Mouse (Mus musculus) liver, embryonic 16.5 days (tissue): ENCODE measurements around the gene Mical2. TPM values are rescaled to one million over a fixed set of nuclear protein-coding genes. Genes with fewer than 3 reads are reported as not detected.

Experiments
- ATAC-seq: fragments of 200-750 bp; cut with Nextera tagmentation; 2 replicates; pipeline ENCODE4 v1.8.0; 2017; ENCODE audit warnings: low read depth, mild to moderate bottlenecking, moderate number of reproducible peaks, moderate library complexity
- H3K27ac ChIP-seq: fragments of 300-500 bp; sonication (generic); 2 replicates; pipeline ENCODE4 v1.5.1; 2014; ENCODE audit warnings: mild to moderate bottlenecking, low read length
- H3K27me3 ChIP-seq: fragments of 300-500 bp; sonication (generic); 2 replicates; pipeline ENCODE4 v1.6.1; 2014; ENCODE audit warnings: low read depth, low read length, mixed read lengths; ENCODE audit not compliant: control insufficient read depth, insufficient read depth
- H3K36me3 ChIP-seq: fragments of 300-500 bp; sonication (generic); 2 replicates; pipeline ENCODE4 v1.6.1; 2014; ENCODE audit warnings: mild to moderate bottlenecking; ENCODE audit not compliant: control insufficient read depth, insufficient read depth
- H3K4me1 ChIP-seq: fragments of 300-500 bp; sonication (generic); 2 replicates; pipeline ENCODE4 v1.6.1; 2014; ENCODE audit warnings: low read depth, low read length, mixed read lengths; ENCODE audit not compliant: control insufficient read depth
- H3K4me2 ChIP-seq: fragments of 300-500 bp; sonication (generic); 2 replicates; pipeline ENCODE4 v1.6.1; 2014; ENCODE audit warnings: low read depth, low read length, mixed read lengths
- H3K4me3 ChIP-seq: fragments of 300-500 bp; sonication (generic); 2 replicates; pipeline ENCODE4 v1.5.1; 2014; ENCODE audit warnings: low read depth, mild to moderate bottlenecking, low read length
- H3K9ac ChIP-seq: fragments of 300-500 bp; sonication (generic); 2 replicates; pipeline ENCODE4 v1.6.1; 2014; ENCODE audit warnings: low read depth, low read length
- H3K9me3 ChIP-seq: fragments of 300-500 bp; sonication (generic); replicated peaks from 2 replicates; pipeline ENCODE4 v1.6.1; 2016; ENCODE audit warnings: low read length; ENCODE audit not compliant: control insufficient read depth
- WGBS: fragments of 180-500 bp; shearing (Covaris S2); extraction: QIAGEN DNeasy Blood & Tissue Kit; methylation state at CpG from one replicate; pipeline ENCODE4 v1.1.7; 2014; ENCODE audit not compliant: insufficient replicate concordance; 5-methylcytosine and 5-hydroxymethylcytosine counted together
- polyA plus RNA-seq: library from polyadenylated mRNA; unstranded; fragments of >200 nt; fragmentation: Nextera tagmentation; extraction: Ambion mirVana; gene quantifications from 2 replicates; pipeline ENCODE4 v1.2.1, GENCODE M21; 2015

Mical2 gene
- polyA plus RNA-seq, 1 experiment from 2014 or later, result 1.9 TPM

GRCm38 (mm10) chr7:112204380-112204963, 21.2 kb upstream of the Mical2 start:
- Histone ChIP-seq H3K4me2 (no peak overlapping the region), H3K9me3 (no peaks in the 10 kb centered on the region), H3K4me3 (no peak overlapping the region), H3K9ac (no peak overlapping the region), H3K36me3 (no peaks in the 10 kb centered on the region), H3K4me1 (no peaks in the 10 kb centered on the region; the same call in 1 of the 2 replicates), H3K27me3 (no peaks in the 10 kb centered on the region), H3K27ac (no peak overlapping the region)
- no peak for ATAC-seq
- 34% methylated on average over 6 of the region's 6 CpGs for WGBS

- H3K4me1 ChIP-seq, result no peaks in the 10 kb centered on the region; the same call in 1 of the 2 replicates
- no peak overlapping the region for H3K4me3 ChIP-seq
- no peak overlapping the region for H3K27ac ChIP-seq
- 64% methylated on average over 6 of the region's 6 CpGs for WGBS
- H3K36me3 ChIP-seq, result no peaks in the 10 kb centered on the region
- no peak overlapping the region for H3K4me2 ChIP-seq
- no peak for ATAC-seq
- H3K9ac ChIP-seq, result no peak overlapping the region
- no peaks in the 10 kb centered on the region for H3K9me3 ChIP-seq
- no peaks in the 10 kb centered on the region for H3K27me3 ChIP-seq
These were observed 20.1 kb upstream of the Mical2 start for GRCm38 (mm10) chr7:112205513-112205912.

GRCm38 (mm10) chr7:112207717-112208116, 17.9 kb upstream of the Mical2 start:
- 64% methylated on average over 6 of the region's 6 CpGs for WGBS
- Histone ChIP-seq H3K9me3 (no peaks in the 10 kb centered on the region), H3K4me1 (no peaks in the 10 kb centered on the region; the same call in 1 of the 2 replicates), H3K27me3 (no peaks in the 10 kb centered on the region), H3K27ac (no peak overlapping the region), H3K9ac (no peak overlapping the region), H3K4me3 (no peak overlapping the region), H3K36me3 (no peaks in the 10 kb centered on the region), H3K4me2 (no peak overlapping the region)
- ATAC-seq, result 0 out of 2 replicates have a peak, but pooled peaks have one; percentile 21

- 0 out of 2 replicates have a peak, but pooled peaks have one; percentile 24 for ATAC-seq
- H3K9ac ChIP-seq, result no peak overlapping the region
These were observed 17.1 kb upstream of the Mical2 start for GRCm38 (mm10) chr7:112208323-112209167.

GRCm38 (mm10) chr7:112209621-112210020, 16.0 kb upstream of the Mical2 start:
- H3K9ac ChIP-seq, result no peak overlapping the region
- H3K4me3 ChIP-seq, result no peak overlapping the region
- H3K9me3 ChIP-seq, result no peaks in the 10 kb centered on the region
- H3K4me1 ChIP-seq, result no peaks in the 10 kb centered on the region; the same call in 1 of the 2 replicates
- H3K27ac ChIP-seq, result no peak overlapping the region
- no peaks in the 10 kb centered on the region for H3K36me3 ChIP-seq
- H3K4me2 ChIP-seq, result no peak overlapping the region
- ATAC-seq, result no peak
- H3K27me3 ChIP-seq, result no peaks in the 10 kb centered on the region
- 71% methylated on average over 4 of the region's 4 CpGs for WGBS

More at GRCm38 (mm10) chr7:112208323-112209167, 17.1 kb upstream of the Mical2 start:
- Histone ChIP-seq H3K9me3 (no peaks in the 10 kb centered on the region), H3K4me3 (no peak overlapping the region), H3K27ac (no peak overlapping the region), H3K36me3 (no peaks in the 10 kb centered on the region), H3K4me1 (no peaks in the 10 kb centered on the region; the same call in 1 of the 2 replicates), H3K27me3 (no peaks in the 10 kb centered on the region), H3K4me2 (no peak overlapping the region)
- 50% methylated on average over 10 of the region's 10 CpGs for WGBS

GRCm38 (mm10) chr7:112212921-112213721, 12.5 kb upstream of the Mical2 start:
- H3K36me3 ChIP-seq, result no peaks in the 10 kb centered on the region
- ATAC-seq, result peak; percentile 61; the same call in 1 of the 2 replicates
- no peak overlapping the region for H3K4me2 ChIP-seq
- H3K4me3 ChIP-seq, result no peak overlapping the region
- 37% methylated on average over 8 of the region's 8 CpGs for WGBS
- H3K9ac ChIP-seq, result no peak overlapping the region
- H3K4me1 ChIP-seq, result no peaks in the 10 kb centered on the region; the same call in 1 of the 2 replicates
- H3K27ac ChIP-seq, result no peak overlapping the region
- no peaks in the 10 kb centered on the region for H3K9me3 ChIP-seq
- no peaks in the 10 kb centered on the region for H3K27me3 ChIP-seq

- 63% methylated on average over 3 of the region's 3 CpGs for WGBS
- Histone ChIP-seq H3K27ac (no peak overlapping the region), H3K4me1 (no peaks in the 10 kb centered on the region), H3K9ac (no peak overlapping the region), H3K9me3 (no peaks in the 10 kb centered on the region), H3K27me3 (no peaks in the 10 kb centered on the region), H3K4me3 (no peak overlapping the region), H3K4me2 (no peak overlapping the region), H3K36me3 (no peaks in the 10 kb centered on the region)
- no peak for ATAC-seq
These were observed 9.8 kb upstream of the Mical2 start for GRCm38 (mm10) chr7:112215871-112216270.

- H3K9ac ChIP-seq, result no peak overlapping the region
- no peaks in the 10 kb centered on the region for H3K36me3 ChIP-seq
- H3K4me2 ChIP-seq, result no peak overlapping the region
- no peaks in the 10 kb centered on the region for H3K27me3 ChIP-seq
- H3K27ac ChIP-seq, result no peak overlapping the region
- no peak overlapping the region for H3K4me3 ChIP-seq
- H3K4me1 ChIP-seq, result no peaks in the 10 kb centered on the region
- no peak for ATAC-seq
- 62% methylated on average over 5 of the region's 5 CpGs for WGBS
- H3K9me3 ChIP-seq, result no peaks in the 10 kb centered on the region
These were observed 8.9 kb upstream of the Mical2 start for GRCm38 (mm10) chr7:112216720-112217119.
